Comparison of ENCODE assay signal across 14 mouse cellular contexts in genomic region chr15:27693235-27693634, GRCm38 (mm10).
"Had no signal": no experiment of that assay in that cellular context is flagged by ENCODE, and none has a peak within 500 bp of the region (broad histone marks: within the 10 kb centered on the region; RNA-seq: fewer than 3 reads in every experiment).

No protein-coding gene starts in this region.

- H3K4me1 ChIP-seq: midbrain, embryonic 12.5 days; midbrain, embryonic 15.5 days; neural tube, embryonic 12.5 days; stomach, embryonic 15.5 days had no signal

- H3K9me3 ChIP-seq: megakaryocyte, embryonic 14.5 days; midbrain, embryonic 12.5 days; midbrain, embryonic 15.5 days; neural tube, embryonic 12.5 days; stomach, embryonic 15.5 days had no signal

- H3K36me3 ChIP-seq: midbrain, embryonic 12.5 days; midbrain, embryonic 15.5 days; neural tube, embryonic 12.5 days; stomach, embryonic 15.5 days had no signal

- H3K27me3 ChIP-seq: midbrain, embryonic 12.5 days; midbrain, embryonic 15.5 days; neural tube, embryonic 12.5 days; stomach, embryonic 15.5 days had no signal

- DNase-seq: lung, adult 18-20 months; lung, embryonic 14.5 days; lung, postnatal 10 days; lung, postnatal 4 days; right cerebral cortex, postnatal 14 days; thymus, adult 2 months; thymus, postnatal 25 days; thymus, postnatal 4 days had no signal

- H3K27ac ChIP-seq: midbrain, embryonic 12.5 days; midbrain, embryonic 15.5 days; neural tube, embryonic 12.5 days; stomach, embryonic 15.5 days; stomach, postnatal 0 days had no signal

- ATAC-seq: midbrain, embryonic 15.5 days had no signal

- H3K4me3 ChIP-seq: megakaryocyte, embryonic 14.5 days; midbrain, embryonic 12.5 days; midbrain, embryonic 15.5 days; neural tube, embryonic 12.5 days; stomach, embryonic 15.5 days had no signal

- H3K9ac ChIP-seq: lung, embryonic 14.5 days; midbrain, embryonic 12.5 days; midbrain, embryonic 15.5 days; neural tube, embryonic 12.5 days; stomach, embryonic 15.5 days had no signal
